Mouse (Mus musculus) ES-E14 (cell line): ENCODE results near the gene Tcta. TPM values are rescaled to one million over a fixed set of nuclear protein-coding genes. Genes with fewer than 3 reads are reported as not detected.
A peak's percentile ranks its signal among the peaks of the same experiment; 100 is the strongest.

Experiments
- DNase-seq: peaks from one replicate; pipeline ENCODE4 v3.0.0-alpha.2; 2013; ENCODE audit warnings: low read depth, low spot score
- H3K27ac ChIP-seq: 2 replicates; pipeline ENCODE4 v1.5.1; 2012; ENCODE audit warnings: low read depth, mild to moderate bottlenecking, low read length, moderate library complexity, mixed read lengths; ENCODE audit not compliant: poor library complexity, insufficient read depth, severe bottlenecking
- H3K36me3 ChIP-seq: 2 replicates; pipeline ENCODE4 v1.6.1; 2012; ENCODE audit warnings: mild to moderate bottlenecking, low read length, moderate library complexity, mixed read lengths; ENCODE audit not compliant: control insufficient read depth, poor library complexity, insufficient read depth, severe bottlenecking
- H3K4me1 ChIP-seq, 2 experiments: fragments of 150-350 bp in 1 of 2; sonication (generic) in 1 of 2; 2 replicates each; pipeline ENCODE4 v1.6.1; 2012; ENCODE audit warnings: low read length in 2 of 2, mild to moderate bottlenecking in 1 of 2, mixed read lengths in 1 of 2; ENCODE audit not compliant: control insufficient read depth in 2 of 2, insufficient read depth in 2 of 2, poor library complexity in 1 of 2
- H3K4me3 ChIP-seq, 2 experiments: fragments of 150-350 bp in 1 of 2; sonication (generic) in 1 of 2; 2 replicates each; pipeline ENCODE4 v1.5.1; 2012; ENCODE audit warnings: low read length in 2 of 2, low read depth in 1 of 2, mild to moderate bottlenecking in 1 of 2, mixed read lengths in 1 of 2; ENCODE audit not compliant: insufficient read depth in 1 of 2, poor library complexity in 1 of 2, severe bottlenecking in 1 of 2
- H3K9ac ChIP-seq: 2 replicates; pipeline ENCODE4 v1.6.1; 2012; ENCODE audit warnings: low read depth, mild to moderate bottlenecking, low read length, mixed read lengths; ENCODE audit not compliant: poor library complexity, insufficient read depth, severe bottlenecking
- H3K9me3 ChIP-seq: fragments of 150-350 bp; sonication (generic); 2 replicates; pipeline ENCODE4 v1.6.1; 2012; ENCODE audit warnings: low read depth, mild to moderate bottlenecking, low read length; ENCODE audit not compliant: control insufficient read depth, insufficient read depth
- CHD2 ChIP-seq: IDR thresholded peaks from 2 replicates; pipeline ENCODE4 v1.6.1; 2014; ENCODE audit warnings: mild to moderate bottlenecking, low read depth, low read length, inconsistent platforms
- HCFC1 ChIP-seq: IDR thresholded peaks from 2 replicates; pipeline ENCODE4 v1.6.1; 2012; ENCODE audit warnings: low read length, inconsistent platforms, borderline replicate concordance; ENCODE audit not compliant: insufficient read depth
- MAFK ChIP-seq: IDR thresholded peaks from 2 replicates; pipeline ENCODE4 v1.6.1; 2014; ENCODE audit warnings: mild to moderate bottlenecking, low read depth, low read length, inconsistent platforms; ENCODE audit not compliant: insufficient read depth
- ZC3H11A ChIP-seq: IDR thresholded peaks from 2 replicates; pipeline ENCODE4 v1.6.1; 2012; ENCODE audit warnings: low read depth, mild to moderate bottlenecking, inconsistent platforms, low read length, borderline replicate concordance
- ZNF384 ChIP-seq: IDR thresholded peaks from 2 replicates; pipeline ENCODE4 v1.6.1; 2012; ENCODE audit warnings: low read depth, low read length, inconsistent platforms
- in situ Hi-C, 2 experiments: fragments of 600-800 bp; cut with MboI; formaldehyde crosslinking; loops; one replicate each; pipeline ENCODE4 v1.15.1; 2025; ENCODE audit warnings: low sequenced_read_pairs in 2 of 2, inconsistent platforms in 1 of 2; ENCODE audit not compliant: unreplicated experiment in 2 of 2
- total RNA-seq: library from RNA; depleted of rRNA; stranded (reverse); fragments of 300-350 nt; gene quantifications from 2 replicates; pipeline ENCODE4 v1.2.3, GENCODE M21; 2012

Gene Tcta
- total RNA-seq, 1 experiment = 11.0 TPM

GRCm38 (mm10) chr9:108308141-108308540 lies 2.2 kb upstream of the Tcta start:
- H3K9me3 ChIP-seq = no peaks in the 10 kb centered on the region
- H3K27ac ChIP-seq = peak overlapping the region; percentile 24; the same call in 1 of the 2 replicates
- in situ Hi-C loops = no loop called here
- H3K4me1 ChIP-seq = peaks cover 0 to 9% of the 10 kb centered on the region in 2 experiments
- H3K4me3 ChIP-seq = peak overlapping the region; percentile 58 to 98; a peak in 3 of 4 replicates
- peaks cover 3% of the 10 kb centered on the region; the same call in 1 of the 2 replicates for H3K36me3 ChIP-seq
- H3K9ac ChIP-seq = peak overlapping the region; percentile 23; the same call in 1 of the 2 replicates
- no peak for TF ChIP-seq MAFK
- TF ChIP-seq ZC3H11A = no peak
- no peak for TF ChIP-seq HCFC1
- TF ChIP-seq CHD2 = no peak
- TF ChIP-seq ZNF384 = no peak
- no peak for DNase-seq

GRCm38 (mm10) chr9:108307021-108307807 lies 1.3 kb upstream of the Tcta start:
- no peak for DNase-seq
- peak overlapping the region; percentile 99 for H3K9ac ChIP-seq
- in situ Hi-C loops = no loop called here
- no peaks in the 10 kb centered on the region for H3K9me3 ChIP-seq
- H3K36me3 ChIP-seq = peaks cover 9% of the 10 kb centered on the region
- peak overlapping the region; percentile 97; the same call in 1 of the 2 replicates for H3K27ac ChIP-seq
- TF ChIP-seq MAFK = no peak
- TF ChIP-seq HCFC1 = no peak
- H3K4me1 ChIP-seq = peaks cover 0 to 9% of the 10 kb centered on the region in 2 experiments
- peak overlapping the region; percentile 98 for H3K4me3 ChIP-seq

GRCm38 (mm10) chr9:108306571-108306980 lies 616 bp upstream of the Tcta start:
- Histone ChIP-seq H3K27ac (peak overlapping the region; percentile 97), H3K36me3 (peaks cover 13% of the 10 kb centered on the region), H3K9ac (peak overlapping the region; percentile 99), H3K4me1 (peaks cover 3 to 9% of the 10 kb centered on the region in 2 experiments), H3K9me3 (no peaks in the 10 kb centered on the region), H3K4me3 (peak overlapping the region; percentile 98)
- DNase-seq = no peak
- in situ Hi-C loops = no loop called here
- TF ChIP-seq CHD2 = no peak
- TF ChIP-seq HCFC1 = 0 out of 2 replicates have a peak, but pooled peaks have one; percentile 6

- in situ Hi-C loops = no loop called here
- no peak for DNase-seq
- Histone ChIP-seq H3K27ac (no peak overlapping the region; the same call in 1 of the 2 replicates), H3K4me1 (peaks cover 7 to 9% of the 10 kb centered on the region in 2 experiments; a peak in 3 of 4 replicates), H3K36me3 (peaks cover 22% of the 10 kb centered on the region), H3K9me3 (no peaks in the 10 kb centered on the region), H3K4me3 (peak overlapping the region; percentile 79 to 81), H3K9ac (peak overlapping the region; percentile 85)
- TF ChIP-seq ZNF384 (no peak), MAFK (no peak), CHD2 (no peak), ZC3H11A (no peak), HCFC1 (no peak)
Measured at GRCm38 (mm10) chr9:108305170-108305569, 790 bp downstream of the Tcta start.

GRCm38 (mm10) chr9:108304716-108305115 lies 1.2 kb downstream of the Tcta start:
- H3K27ac ChIP-seq = no peak overlapping the region
- H3K4me3 ChIP-seq = no peak overlapping the region
- peaks cover 23% of the 10 kb centered on the region for H3K36me3 ChIP-seq
- no peak overlapping the region for H3K9ac ChIP-seq
- in situ Hi-C loops = no loop called here
- H3K9me3 ChIP-seq = no peaks in the 10 kb centered on the region
- peaks cover 7 to 9% of the 10 kb centered on the region in 2 experiments; a peak in 3 of 4 replicates for H3K4me1 ChIP-seq
- no peak for TF ChIP-seq MAFK
- TF ChIP-seq ZNF384 = no peak
- no peak for TF ChIP-seq ZC3H11A
- TF ChIP-seq HCFC1 = no peak
- no peak for TF ChIP-seq CHD2
- DNase-seq = no peak
